Mouse (Mus musculus) hindbrain, postnatal 0 days (tissue): Measurements from ENCODE around the gene Obox1. TPM values are rescaled to one million over a fixed set of nuclear protein-coding genes. Genes with fewer than 3 reads are reported as not detected.
"Not testable (repeated sequence)": the region's sequence is repeated elsewhere in the genome, so short reads cannot be mapped to it uniquely, and the experiment has no call there.

ENCODE experiments used
- ATAC-seq: fragments of 200-750 bp; cut with Nextera tagmentation; 2 replicates; pipeline ENCODE4 v1.8.0; 2017; ENCODE audit warnings: mild to moderate bottlenecking, moderate TSS enrichment, moderate library complexity
- DNase-seq: peaks from one replicate; pipeline ENCODE4 v3.0.0-alpha.2; 2015; ENCODE audit warnings: low spot score
- H3K27ac ChIP-seq: fragments of 300-500 bp; sonication (generic); 2 replicates; pipeline ENCODE4 v1.5.1; 2014; ENCODE audit warnings: mild to moderate bottlenecking
- H3K27me3 ChIP-seq: fragments of 300-500 bp; sonication (generic); 2 replicates; pipeline ENCODE4 v1.6.1; 2014; ENCODE audit warnings: low read length, mixed read lengths; ENCODE audit not compliant: insufficient read depth
- H3K36me3 ChIP-seq: fragments of 300-500 bp; sonication (generic); 2 replicates; pipeline ENCODE4 v1.6.1; 2014; ENCODE audit warnings: low read length, mixed read lengths; ENCODE audit not compliant: insufficient read depth
- H3K4me1 ChIP-seq: fragments of 300-500 bp; sonication (generic); 2 replicates; pipeline ENCODE4 v1.6.1; 2014; ENCODE audit warnings: antibody characterized with exemption, low read length, mixed read lengths; ENCODE audit not compliant: insufficient read depth
- H3K4me2 ChIP-seq: fragments of 300-500 bp; sonication (generic); 2 replicates; pipeline ENCODE4 v1.6.1; 2014; ENCODE audit warnings: low read depth, mild to moderate bottlenecking, low read length, moderate library complexity, mixed read lengths
- H3K4me3 ChIP-seq: fragments of 300-500 bp; sonication (generic); 2 replicates; pipeline ENCODE4 v1.5.1; 2014; ENCODE audit warnings: low read length
- H3K9ac ChIP-seq: fragments of 300-500 bp; sonication (generic); replicated peaks from 2 replicates; pipeline ENCODE4 v1.6.1; 2014; ENCODE audit warnings: mild to moderate bottlenecking, low read length, moderate library complexity, mixed read lengths
- H3K9me3 ChIP-seq: fragments of 300-500 bp; sonication (generic); 2 replicates; pipeline ENCODE4 v1.6.1; 2016; ENCODE audit warnings: low read length, mixed read lengths
- WGBS: fragments of 180-500 bp; shearing (Covaris S2); extraction: QIAGEN DNeasy Blood & Tissue Kit; methylation state at CpG from one replicate; pipeline ENCODE4 v1.1.7; 2014; 5-methylcytosine and 5-hydroxymethylcytosine counted together
- polyA plus RNA-seq: library from polyadenylated mRNA; unstranded; fragments of >200 nt; fragmentation: Nextera tagmentation; extraction: Ambion mirVana; gene quantifications from 2 replicates; pipeline ENCODE4 v1.2.1, GENCODE M21; 2015
- total RNA-seq: library from RNA; depleted of rRNA; stranded (reverse); fragments of >200 nt; gene quantifications from 2 replicates; pipeline ENCODE4 v1.2.3, GENCODE M21; 2014; rRNA removed

The Obox1 gene
- not detected in 2 replicates for total RNA-seq
- not detected in 2 replicates for polyA plus RNA-seq

- WGBS: no CpG with 5 or more reads among the region's 2 CpGs
- not testable (repeated sequence) for H3K9me3 ChIP-seq, H3K27ac ChIP-seq, H3K4me1 ChIP-seq, H3K27me3 ChIP-seq, ATAC-seq, H3K9ac ChIP-seq, DNase-seq, H3K36me3 ChIP-seq, H3K4me2 ChIP-seq, H3K4me3 ChIP-seq
These were observed at the start of gene Obox1, which contains the start of gene Obox2 for GRCm38 (mm10) chr7:15388421-15388998. Obox1 (plus strand) TSS chr7:15388948. Obox2 (plus strand) TSS chr7:15388721.

GRCm38 (mm10) chr7:15399147-15399874 is 10.6 kb downstream of the Obox1 start:
- not testable (repeated sequence) for H3K9ac ChIP-seq, DNase-seq, ATAC-seq, H3K27ac ChIP-seq, H3K4me1 ChIP-seq, H3K4me3 ChIP-seq, H3K4me2 ChIP-seq, H3K36me3 ChIP-seq, H3K9me3 ChIP-seq, H3K27me3 ChIP-seq
- 67% methylated on average over 3 of the region's 3 CpGs for WGBS

- ATAC-seq, DNase-seq, H3K4me1 ChIP-seq, H3K4me2 ChIP-seq, H3K9ac ChIP-seq, H3K27ac ChIP-seq, H3K4me3 ChIP-seq, H3K9me3 ChIP-seq, H3K27me3 ChIP-seq, H3K36me3 ChIP-seq: not testable (repeated sequence)
- WGBS: 92% methylated on average over 10 of the region's 10 CpGs
These were observed 18.1 kb downstream of the Obox1 start for GRCm38 (mm10) chr7:15406816-15407215.

GRCm38 (mm10) chr7:15418046-15418445 is 29.3 kb downstream of the Obox1 start:
- not testable (repeated sequence) for H3K4me2 ChIP-seq, H3K9ac ChIP-seq, ATAC-seq, H3K9me3 ChIP-seq, H3K27ac ChIP-seq, H3K27me3 ChIP-seq, H3K4me3 ChIP-seq, H3K36me3 ChIP-seq, DNase-seq, H3K4me1 ChIP-seq
- WGBS: 82% methylated on average over 8 of the region's 9 CpGs

GRCm38 (mm10) chr7:15425537-15425936 is 36.8 kb downstream of the Obox1 start:
- H3K4me1 ChIP-seq, H3K27me3 ChIP-seq, DNase-seq, ATAC-seq, H3K9me3 ChIP-seq, H3K27ac ChIP-seq, H3K4me2 ChIP-seq, H3K4me3 ChIP-seq, H3K9ac ChIP-seq, H3K36me3 ChIP-seq: not testable (repeated sequence)
- WGBS: 77% methylated on average over 3 of the region's 4 CpGs

- not testable (repeated sequence) for H3K4me2 ChIP-seq, DNase-seq, H3K4me1 ChIP-seq, ATAC-seq, H3K9me3 ChIP-seq, H3K36me3 ChIP-seq, H3K27ac ChIP-seq, H3K4me3 ChIP-seq, H3K9ac ChIP-seq, H3K27me3 ChIP-seq
- WGBS: 70% methylated on average over 4 of the region's 5 CpGs
These were observed 120.7 kb downstream of the Obox1 start for GRCm38 (mm10) chr7:15509411-15509810.

Other genes with a start within 250 kb of the Obox1 start
- gene Obox2, start 227 bp upstream of the Obox1 start, total RNA-seq: not detected in 2 replicates
- gene Obox2, start 227 bp upstream of the Obox1 start, polyA plus RNA-seq: not detected in 2 replicates